9 mouse cellular contexts compared by ENCODE assay signal in genomic region chr14:122406541-122407219, GRCm38 (mm10). TPM values are rescaled to one million over a fixed set of nuclear protein-coding genes. Genes with fewer than 3 reads are reported as not detected.
DNase-seq lines count a peak whose midpoint lies in the region; ATAC-seq lines count a peak whose summit lies in the region.
"Had no signal": no experiment of that assay in that cellular context is flagged by ENCODE, and none has a peak within 500 bp of the region (broad histone marks: within the 10 kb centered on the region; RNA-seq: fewer than 3 reads in every experiment).

No protein-coding gene starts in this region.

- H3K36me3 ChIP-seq in neural tube, embryonic 11.5 days (ENCODE audit: control insufficient read depth, insufficient read depth, low read length) = no peaks in the 10 kb centered on the region

- H3K27ac ChIP-seq in neural tube, embryonic 11.5 days (ENCODE audit: low read depth, low read length) = peak overlapping the region; percentile 71

- peak overlapping the region; percentile 32 for H3K4me3 ChIP-seq in neural tube, embryonic 11.5 days (ENCODE audit: low read depth, low read length)

- H3K9ac ChIP-seq in neural tube, embryonic 11.5 days (ENCODE audit: low read length) = peak overlapping the region; percentile 51

- intact Hi-C loops in left cerebral cortex, postnatal 14 days (cut with DNase I) = loop anchor here (5.0 kb wide), 3 partner anchors 46 to 174 kb away; partner anchors contain the start of genes Gm5089 and Zic2

- H3K27me3 ChIP-seq in neural tube, embryonic 11.5 days (ENCODE audit: control insufficient read depth, insufficient read depth, low read length) = peaks cover 18% of the 10 kb centered on the region

- H3K4me1 ChIP-seq in neural tube, embryonic 11.5 days (ENCODE audit: control insufficient read depth, insufficient read depth, low read length) = peaks cover 19% of the 10 kb centered on the region

- peak; percentile 10 for DNase-seq in ovary, postnatal 36 days (ENCODE audit: low spot score)
- DNase-seq in ovary, postnatal 10 days (ENCODE audit: low spot score) = no peak
- DNase-seq in embryo, embryonic 10.5 days (ENCODE audit: low spot score) = peak; percentile 78
- DNase-seq in left cerebral cortex, postnatal 14 days (ENCODE audit: low spot score in 2 of 2) = peak; percentile 20 to 37
- peak; percentile 80 for DNase-seq in neural tube, embryonic 11.5 days (ENCODE audit: low spot score)
- no peak for DNase-seq in urinary bladder, postnatal 36 days (ENCODE audit: low spot score in 2 of 2)
- no peak for DNase-seq in lung, postnatal 36 days

- WGBS in neural tube, embryonic 11.5 days = under 1% methylated on average over 58 of the region's 58 CpGs

- ATAC-seq in hematopoietic stem cell, adult 5-6 weeks (replicated peaks in 1 of 2; ENCODE audit: insufficient read depth in 1 of 2, low FRiP score in 2 of 2, low TSS enrichment in 1 of 2, low read depth in 1 of 2, poor library complexity in 2 of 2, severe bottlenecking in 2 of 2) = peak; percentile 33 to 45; a peak in 3 of 4 replicates
- peak; percentile 81 for ATAC-seq in neural tube, embryonic 11.5 days (ENCODE audit: insufficient read depth, low FRiP score, low TSS enrichment)

- peak overlapping the region; percentile 67 for H3K4me2 ChIP-seq in neural tube, embryonic 11.5 days (ENCODE audit: low read depth)

- H3K9me3 ChIP-seq in neural tube, embryonic 11.5 days (ENCODE audit: control insufficient read depth, low read length) = no peaks in the 10 kb centered on the region

RNA-seq across cellular contexts. Expression of gene Gm5089, which starts 44.2 kb away (rescaled TPM):
- not detected in 2 replicates for total RNA-seq in hematopoietic stem cell, adult 5-6 weeks (2017)
- total RNA-seq in left cerebral cortex, postnatal 14 days (2021) = under 1 TPM in 1 of 2 experiments, not detected in 1; 0.18 TPM
- polyA plus RNA-seq in neural tube, embryonic 11.5 days (2014; fragmentation: Nextera tagmentation; extraction: Ambion mirVana) = 0.23 and 0.35 TPM in 2 replicates
- total RNA-seq: liver, adult 2 months had no signal
- polyA plus RNA-seq: liver, adult 2 months had no signal

RNA-seq across cellular contexts. Expression of gene Zic5, which starts 58.8 kb away (rescaled TPM):
- total RNA-seq in hematopoietic stem cell, adult 5-6 weeks (2017) = not detected in 2 replicates
- 1 to 10 TPM; 3.2 to 4.7 TPM for total RNA-seq in left cerebral cortex, postnatal 14 days (2021)
- polyA plus RNA-seq in neural tube, embryonic 11.5 days (2014; fragmentation: Nextera tagmentation; extraction: Ambion mirVana) = 10.3 and 10.8 TPM in 2 replicates
- total RNA-seq: liver, adult 2 months had no signal
- polyA plus RNA-seq: liver, adult 2 months had no signal

Comparison
In these comparisons a context has a peak if more than half of its experiments do, and no peak if none do; other contexts are left out.
1. DNase-seq: peak in ovary, postnatal 36 days (single experiment), embryo, embryonic 10.5 days (single experiment), left cerebral cortex, postnatal 14 days (2 of 2) and neural tube, embryonic 11.5 days (single experiment); none in ovary, postnatal 10 days (single experiment), urinary bladder, postnatal 36 days (0 of 2) and lung, postnatal 36 days (single experiment).